Mouse (Mus musculus) bone marrow, adult 2 months (tissue): ENCODE data around the gene Hsd17b13.

ENCODE experiments used
- CTCF ChIP-seq: fragments of 200-500 bp; IDR thresholded peaks from 2 replicates; pipeline ENCODE4 v1.5.1; 2011; ENCODE audit warnings: low read length, control low read depth; ENCODE audit not compliant: control insufficient read depth, insufficient read depth
- POLR2A ChIP-seq: fragments of 200-500 bp; IDR thresholded peaks from 2 replicates; pipeline ENCODE4 v1.6.1; 2011; ENCODE audit warnings: low read depth, mild to moderate bottlenecking, control low read depth, low read length, borderline replicate concordance; ENCODE audit not compliant: control insufficient read depth

GRCm38 (mm10) chr5:103998739-103999138 lies 21.5 kb upstream of the Hsd17b13 start:
- TF ChIP-seq POLR2A (no peak), CTCF (no peak)
